Mouse (Mus musculus) forebrain, embryonic 12.5 days (tissue): ENCODE results near the gene Tnip1. TPM values are rescaled to one million over a fixed set of nuclear protein-coding genes. Genes with fewer than 3 reads are reported as not detected.
A peak's percentile ranks its signal among the peaks of the same experiment; 100 is the strongest.

Experiments used
- ATAC-seq: fragments of 200-750 bp; cut with Nextera tagmentation; 2 replicates; pipeline ENCODE4 v1.8.0; 2017; ENCODE audit warnings: moderate TSS enrichment; ENCODE audit not compliant: low FRiP score
- H3K27ac ChIP-seq: fragments of 300-500 bp; sonication (generic); 2 replicates; pipeline ENCODE4 v1.5.1; 2016; ENCODE audit warnings: mild to moderate bottlenecking
- H3K27me3 ChIP-seq: fragments of 300-500 bp; sonication (generic); 2 replicates; pipeline ENCODE4 v1.6.1; 2016; ENCODE audit warnings: mild to moderate bottlenecking
- H3K36me3 ChIP-seq: fragments of 300-500 bp; sonication (generic); replicated peaks from 2 replicates; pipeline ENCODE4 v1.6.1; 2016; ENCODE audit warnings: mild to moderate bottlenecking
- H3K4me1 ChIP-seq: fragments of 300-500 bp; sonication (generic); 2 replicates; pipeline ENCODE4 v1.6.1; 2016
- H3K4me2 ChIP-seq: fragments of 300-500 bp; sonication (generic); 2 replicates; pipeline ENCODE4 v1.6.1; 2016; ENCODE audit warnings: mild to moderate bottlenecking, moderate library complexity
- H3K4me3 ChIP-seq: fragments of 300-500 bp; sonication (generic); replicated peaks from 2 replicates; pipeline ENCODE4 v1.5.1; 2016; ENCODE audit warnings: mild to moderate bottlenecking
- H3K9ac ChIP-seq: fragments of 300-500 bp; sonication (generic); 2 replicates; pipeline ENCODE4 v1.6.1; 2016; ENCODE audit warnings: mild to moderate bottlenecking
- H3K9me3 ChIP-seq: fragments of 300-500 bp; sonication (generic); 2 replicates; pipeline ENCODE4 v1.6.1; 2016
- WGBS: fragments of 180-500 bp; shearing (Covaris S2); methylation state at CpG from one replicate; pipeline ENCODE4 v1.1.7; 2016; 5-methylcytosine and 5-hydroxymethylcytosine counted together
- polyA plus RNA-seq: library from polyadenylated mRNA; unstranded; fragments of >200 nt; fragmentation: Nextera tagmentation; extraction: Ambion mirVana; gene quantifications from 2 replicates; pipeline ENCODE4 v1.2.1, GENCODE M21; 2016

The Tnip1 gene
- polyA plus RNA-seq, 1 experiment from 2014 or later, result 12.1 TPM

DNA sequence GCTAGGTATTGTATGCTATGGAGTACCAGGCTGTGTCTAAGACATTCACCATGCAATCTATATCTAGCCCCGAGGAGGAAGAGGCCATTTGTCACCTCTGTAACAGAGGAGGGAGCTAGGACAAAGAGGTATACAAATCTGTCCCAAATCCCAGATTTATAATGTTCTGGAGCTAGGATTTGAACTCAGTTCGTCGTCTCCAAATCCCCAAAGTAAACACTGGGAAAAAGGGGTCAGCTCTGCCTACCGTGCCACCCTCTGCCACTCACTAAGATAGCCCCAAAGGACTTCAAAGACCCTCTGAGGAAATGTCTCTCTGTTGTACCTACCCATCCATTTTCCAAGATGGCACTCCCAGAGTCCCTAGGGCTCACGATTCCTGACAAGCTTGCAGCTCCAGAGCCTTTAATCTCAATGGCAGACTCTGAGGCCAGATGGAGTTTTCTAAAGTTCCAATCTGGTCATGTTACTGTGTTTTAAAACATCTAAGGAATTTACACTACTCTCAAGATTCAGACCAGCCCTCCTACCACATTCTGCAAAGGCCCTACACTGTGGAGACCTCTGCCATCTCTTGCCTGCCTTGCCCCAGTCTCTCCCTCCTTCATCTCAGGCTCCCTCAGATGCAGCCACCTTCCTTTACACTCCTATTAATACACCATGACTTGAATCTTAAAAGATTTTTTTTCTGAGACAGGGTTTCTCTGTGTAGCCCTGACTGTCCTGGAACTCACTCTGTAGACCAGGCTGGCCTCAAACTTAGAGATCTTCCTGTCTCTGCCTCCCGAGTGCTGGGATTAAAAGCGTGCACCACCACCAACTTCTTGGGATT, 50.8 kb downstream of the Tnip1 start:
- Histone ChIP-seq H3K9me3 (no peaks in the 10 kb centered on the region), H3K27me3 (no peaks in the 10 kb centered on the region), H3K4me1 (no peaks in the 10 kb centered on the region), H3K27ac (no peak overlapping the region), H3K9ac (no peak overlapping the region), H3K36me3 (peaks cover 19% of the 10 kb centered on the region), H3K4me2 (no peak overlapping the region), H3K4me3 (no peak overlapping the region)
- ATAC-seq, result no peak
- WGBS, result 91% methylated on average over 7 of the region's 7 CpGs

GRCm38 (mm10) chr11:54911201-54911600, 51.5 kb downstream of the Tnip1 start:
- Histone ChIP-seq H3K4me1 (no peaks in the 10 kb centered on the region), H3K9ac (no peak overlapping the region), H3K9me3 (no peaks in the 10 kb centered on the region), H3K4me2 (no peak overlapping the region), H3K27ac (no peak overlapping the region), H3K36me3 (peaks cover 16% of the 10 kb centered on the region), H3K27me3 (no peaks in the 10 kb centered on the region), H3K4me3 (no peak overlapping the region)
- WGBS, result 93% methylated on average over 3 of the region's 3 CpGs
- ATAC-seq, result no peak

DNA sequence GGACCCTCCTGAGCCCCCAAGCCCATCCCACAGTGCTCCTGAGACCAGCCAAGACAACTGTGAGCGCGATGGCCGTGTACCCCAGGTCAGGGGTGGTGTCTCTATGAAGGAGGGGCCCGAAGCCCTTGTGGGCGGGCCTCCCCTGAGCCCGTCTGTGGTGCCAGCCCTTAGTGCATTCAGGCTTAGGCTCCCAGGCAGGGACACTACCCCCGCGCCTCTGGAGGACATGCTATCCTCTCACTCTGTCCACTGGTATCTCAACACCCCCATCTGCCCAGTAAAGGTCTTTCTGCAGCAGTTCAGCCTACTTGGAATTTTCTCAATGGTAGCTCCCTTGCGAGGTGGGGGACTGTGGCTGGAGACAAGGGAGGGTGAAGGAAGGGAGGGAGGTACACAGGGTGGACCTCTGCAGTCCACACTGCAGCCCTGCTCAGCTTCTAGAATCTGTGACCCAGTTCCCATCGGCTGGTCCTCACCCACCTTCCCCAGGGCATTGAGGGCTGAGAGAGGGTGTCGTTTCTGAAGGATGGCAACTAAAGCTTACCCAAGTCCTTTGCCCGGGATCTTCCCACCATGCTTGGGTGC, 52.5 kb downstream of the Tnip1 start:
- Histone ChIP-seq H3K36me3 (peaks cover 12% of the 10 kb centered on the region), H3K4me3 (no peak overlapping the region), H3K27ac (no peak overlapping the region), H3K9me3 (no peaks in the 10 kb centered on the region), H3K4me2 (no peak overlapping the region), H3K9ac (no peak overlapping the region), H3K27me3 (no peaks in the 10 kb centered on the region), H3K4me1 (no peaks in the 10 kb centered on the region)
- WGBS, result 95% methylated on average over 12 of the region's 12 CpGs
- no peak for ATAC-seq

DNA sequence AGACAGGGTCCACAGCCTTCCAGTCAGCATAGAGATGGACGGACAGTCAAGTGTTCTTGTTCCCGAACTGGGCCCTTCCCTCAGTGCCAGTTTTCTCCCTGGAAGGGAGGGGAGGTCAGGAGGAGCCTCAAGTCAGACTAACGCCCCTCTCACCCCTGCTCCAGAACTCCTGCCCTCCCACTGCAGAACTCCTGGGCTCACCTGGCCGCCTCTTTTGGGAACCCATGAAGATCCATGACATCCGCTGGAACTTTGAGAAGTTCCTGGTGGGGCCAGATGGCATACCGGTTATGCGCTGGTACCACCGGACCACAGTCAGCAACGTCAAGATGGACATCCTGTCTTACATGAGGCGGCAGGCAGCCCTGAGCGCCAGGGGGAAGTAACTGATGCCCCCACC, 53.4 kb downstream of the Tnip1 start:
- no peak overlapping the region for H3K27ac ChIP-seq
- H3K9ac ChIP-seq, result no peak overlapping the region
- H3K36me3 ChIP-seq, result peaks cover 8% of the 10 kb centered on the region
- no peaks in the 10 kb centered on the region for H3K27me3 ChIP-seq
- no peak overlapping the region for H3K4me2 ChIP-seq
- H3K4me3 ChIP-seq, result no peak overlapping the region
- 91% methylated on average over 11 of the region's 11 CpGs for WGBS
- no peaks in the 10 kb centered on the region for H3K4me1 ChIP-seq
- ATAC-seq, result no peak
- no peaks in the 10 kb centered on the region for H3K9me3 ChIP-seq

GRCm38 (mm10) chr11:54907259-54907658, 55.5 kb downstream of the Tnip1 start:
- Histone ChIP-seq H3K36me3 (peaks cover 8% of the 10 kb centered on the region), H3K4me3 (no peak overlapping the region), H3K9me3 (no peaks in the 10 kb centered on the region), H3K9ac (no peak overlapping the region), H3K4me1 (peaks cover 13% of the 10 kb centered on the region), H3K4me2 (no peak overlapping the region), H3K27me3 (0 out of 2 replicates have a peak, but pooled peaks cover 4% of the 10 kb centered on the region), H3K27ac (no peak overlapping the region)
- ATAC-seq, result no peak
- WGBS, result 95% methylated on average over 5 of the region's 5 CpGs

GRCm38 (mm10) chr11:54906466-54906865, 56.3 kb downstream of the Tnip1 start:
- Histone ChIP-seq H3K36me3 (peaks cover 8% of the 10 kb centered on the region), H3K27me3 (0 out of 2 replicates have a peak, but pooled peaks cover 8% of the 10 kb centered on the region), H3K4me1 (peaks cover 15% of the 10 kb centered on the region), H3K9ac (no peak overlapping the region), H3K4me3 (no peak overlapping the region), H3K9me3 (no peaks in the 10 kb centered on the region), H3K27ac (no peak overlapping the region), H3K4me2 (no peak overlapping the region)
- ATAC-seq, result no peak
- WGBS, result 88% methylated on average over 4 of the region's 4 CpGs

GRCm38 (mm10) chr11:54905931-54906330, 56.8 kb downstream of the Tnip1 start:
- no peaks in the 10 kb centered on the region for H3K9me3 ChIP-seq
- no peak for ATAC-seq
- WGBS, result 78% methylated on average over 4 of the region's 4 CpGs
- peaks cover 15% of the 10 kb centered on the region for H3K4me1 ChIP-seq
- 0 out of 2 replicates have a peak, but pooled peaks cover 8% of the 10 kb centered on the region for H3K27me3 ChIP-seq
- no peak overlapping the region for H3K27ac ChIP-seq
- no peak overlapping the region for H3K9ac ChIP-seq
- H3K4me2 ChIP-seq, result no peak overlapping the region
- H3K36me3 ChIP-seq, result peaks cover 4% of the 10 kb centered on the region
- no peak overlapping the region for H3K4me3 ChIP-seq

DNA sequence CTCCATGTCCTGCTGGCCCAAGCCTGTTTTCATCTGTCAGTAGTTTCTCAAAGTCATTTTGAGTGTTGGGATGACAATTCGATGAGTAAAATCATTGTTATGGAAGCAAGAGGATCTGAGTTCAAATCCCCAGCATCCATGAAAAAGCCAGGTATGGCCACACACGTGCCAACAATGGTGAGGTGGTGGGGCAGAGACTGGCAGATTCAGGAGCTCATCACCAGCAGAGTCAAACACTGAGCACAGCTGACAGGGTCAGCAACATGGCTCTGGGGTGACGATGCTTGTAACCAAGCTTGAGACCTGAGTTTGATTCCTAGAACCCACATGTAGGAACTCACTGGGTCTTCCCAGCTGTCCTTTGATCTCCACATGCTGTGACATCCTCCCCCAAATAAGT, 57.6 kb downstream of the Tnip1 start:
- Histone ChIP-seq H3K9me3 (no peaks in the 10 kb centered on the region), H3K27ac (no peak overlapping the region), H3K36me3 (no peaks in the 10 kb centered on the region; the same call in 1 of the 2 replicates), H3K4me1 (peaks cover 15% of the 10 kb centered on the region), H3K27me3 (0 out of 2 replicates have a peak, but pooled peaks cover 8% of the 10 kb centered on the region), H3K4me3 (no peak overlapping the region), H3K4me2 (no peak overlapping the region), H3K9ac (no peak overlapping the region)
- 87% methylated on average over 3 of the region's 3 CpGs for WGBS
- no peak for ATAC-seq

DNA sequence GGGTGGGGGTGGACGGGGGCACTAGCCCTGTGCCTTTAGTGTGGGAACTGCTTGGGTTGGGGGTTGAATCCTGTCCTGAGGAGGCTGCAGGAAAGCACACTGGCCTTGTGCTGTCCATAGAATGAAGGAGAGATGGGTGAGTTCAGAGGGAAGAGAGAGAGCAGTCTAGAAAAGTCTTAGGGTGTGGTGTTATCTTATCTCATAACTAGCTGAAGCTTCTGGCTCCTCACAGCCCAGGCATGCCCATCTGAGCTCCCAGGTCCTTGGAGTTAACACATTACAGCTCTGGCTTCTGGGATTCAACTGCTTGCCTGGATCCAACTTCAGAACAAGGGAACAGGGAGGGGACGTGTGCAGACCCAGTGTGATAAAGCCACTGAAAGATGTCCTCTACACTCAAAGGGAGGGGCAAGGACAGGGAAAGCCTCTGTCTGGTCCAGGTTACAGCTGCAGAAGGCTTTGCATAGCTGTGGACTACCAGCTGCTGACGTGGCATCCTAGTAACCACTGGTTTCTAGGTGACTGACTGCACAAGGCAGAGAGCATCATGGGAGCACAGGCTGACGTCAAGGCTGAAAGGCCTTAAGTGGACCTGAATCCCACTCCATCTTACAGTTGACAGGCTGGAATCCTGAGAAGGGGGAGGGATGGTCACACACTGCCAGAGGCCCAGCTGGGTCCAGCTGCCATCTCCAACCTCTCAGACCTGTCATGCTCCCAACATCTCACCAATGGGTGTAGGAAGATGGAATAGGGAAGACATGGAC, 58.6 kb downstream of the Tnip1 start:
- no peak for ATAC-seq

DNA sequence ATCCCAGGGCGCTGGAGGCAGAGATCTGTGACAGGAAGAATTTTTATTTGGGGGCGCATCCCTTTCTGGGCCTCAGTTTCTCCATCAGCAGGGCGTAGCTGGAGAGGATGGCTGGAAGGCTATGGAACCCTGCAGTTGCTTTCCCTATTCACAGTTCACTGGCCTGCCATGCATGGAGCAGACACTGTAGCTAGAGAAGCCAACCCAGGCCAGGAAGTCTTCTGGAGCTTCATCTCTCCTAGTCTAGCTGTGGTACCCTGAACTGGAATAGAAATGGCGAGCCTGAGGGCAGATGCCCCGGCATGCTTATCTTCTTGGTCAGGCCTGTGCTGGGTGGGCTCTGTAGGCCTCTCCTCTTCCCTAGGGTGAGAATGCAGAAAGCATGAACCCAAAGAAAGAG, 59.4 kb downstream of the Tnip1 start:
- H3K36me3 ChIP-seq, result no peaks in the 10 kb centered on the region
- peaks cover 15% of the 10 kb centered on the region for H3K4me1 ChIP-seq
- no peaks in the 10 kb centered on the region for H3K9me3 ChIP-seq
- no peak overlapping the region for H3K9ac ChIP-seq
- peak overlapping the region; percentile 82 for H3K4me2 ChIP-seq
- ATAC-seq, result no peak
- WGBS, result 80% methylated on average over 5 of the region's 5 CpGs
- H3K27ac ChIP-seq, result no peak overlapping the region
- H3K27me3 ChIP-seq, result 0 out of 2 replicates have a peak, but pooled peaks cover 8% of the 10 kb centered on the region
- H3K4me3 ChIP-seq, result peak overlapping the region; percentile 50

More for the DNA sequence above, 58.6 kb downstream of the Tnip1 start:
- Histone ChIP-seq H3K4me3 (no peak overlapping the region), H3K9me3 (no peaks in the 10 kb centered on the region), H3K27ac (no peak overlapping the region), H3K27me3 (0 out of 2 replicates have a peak, but pooled peaks cover 8% of the 10 kb centered on the region), H3K9ac (no peak overlapping the region), H3K4me1 (peaks cover 15% of the 10 kb centered on the region), H3K36me3 (no peaks in the 10 kb centered on the region), H3K4me2 (no peak overlapping the region)
- 61% methylated on average over 4 of the region's 4 CpGs for WGBS

DNA sequence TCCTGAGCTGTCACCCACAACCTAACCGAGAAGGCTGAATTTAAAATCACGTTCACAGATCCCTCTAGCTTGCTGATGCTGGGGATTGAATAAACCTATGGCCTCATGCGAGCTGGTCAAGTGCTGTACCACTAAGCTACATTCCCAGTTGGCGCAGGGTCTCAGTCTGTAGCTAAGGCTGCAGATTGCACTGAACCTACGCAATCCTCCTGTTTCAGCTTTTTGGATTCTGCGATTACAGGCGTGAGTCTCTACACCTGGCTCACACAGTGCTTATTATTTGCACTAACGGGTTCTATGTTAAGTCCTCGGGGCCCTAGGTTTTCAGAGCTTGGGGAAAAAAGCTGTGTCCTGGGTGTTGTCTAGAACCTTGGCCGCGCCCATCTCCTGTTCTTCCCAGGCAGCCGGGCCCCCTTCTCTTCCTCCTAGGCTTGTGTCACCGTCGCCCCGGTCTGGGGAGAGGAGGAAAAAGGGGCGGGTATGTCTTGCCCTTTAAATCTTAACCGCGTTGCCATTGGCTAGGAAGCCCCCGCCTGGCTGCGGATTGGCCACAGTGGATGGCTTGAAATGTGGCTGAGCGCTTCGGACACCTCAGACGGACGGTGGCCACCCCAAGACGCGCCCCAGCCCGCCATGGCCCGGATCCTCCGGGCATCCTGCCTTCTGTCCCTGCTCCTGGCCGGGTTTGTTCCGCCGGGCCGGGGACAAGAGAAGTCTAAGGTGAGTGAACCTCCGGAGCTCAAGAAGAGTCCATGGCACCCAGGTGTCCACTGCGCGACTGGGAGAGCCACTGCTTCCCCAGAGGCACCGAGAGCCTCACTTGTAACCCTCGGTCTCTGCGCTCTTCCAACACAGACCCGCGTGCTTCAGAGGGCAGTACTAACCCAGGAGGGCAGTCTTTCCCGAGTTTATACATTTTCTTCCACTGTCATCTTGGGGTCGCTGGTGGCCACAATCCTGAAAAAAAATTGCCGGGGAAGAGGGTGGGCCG, 60.1 kb downstream of the Tnip1 start, which contains the start of gene Gpx3:
Gpx3 (plus strand) TSS at position 121 of the 991 bp plus-strand sequence.
- H3K9ac ChIP-seq, result peak within 1 kb of the TSS; percentile 58
- H3K4me3 ChIP-seq, result peak within 1 kb of the TSS; percentile 50
- H3K27me3 ChIP-seq, result 0 out of 2 replicates have a peak, but pooled peaks cover 8% of the 10 kb centered on the region
- WGBS, result 15% methylated on average over 45 of the region's 45 CpGs
- peaks cover 15% of the 10 kb centered on the region for H3K4me1 ChIP-seq
- no peak within 1 kb of the TSS for H3K27ac ChIP-seq
- H3K36me3 ChIP-seq, result no peaks in the 10 kb centered on the region
- no peaks in the 10 kb centered on the region for H3K9me3 ChIP-seq
- H3K4me2 ChIP-seq, result peak within 1 kb of the TSS; percentile 82
- peak; percentile 93 for ATAC-seq
